Mouse (Mus musculus) testis, adult 2 months (tissue): ENCODE results near the gene Fbxo2. TPM values are rescaled to one million over a fixed set of nuclear protein-coding genes. Genes with fewer than 3 reads are reported as not detected.

Experiments used
- H3K27ac ChIP-seq: fragments of 200-500 bp; 2 replicates; pipeline ENCODE4 v1.5.1; 2012; ENCODE audit warnings: low read depth, low read length; ENCODE audit not compliant: control insufficient read depth, insufficient read depth
- H3K27me3 ChIP-seq: fragments of 200-500 bp; 2 replicates; pipeline ENCODE4 v1.6.1; 2012; ENCODE audit warnings: mild to moderate bottlenecking, low read length, moderate library complexity; ENCODE audit not compliant: control insufficient read depth, insufficient read depth
- H3K36me3 ChIP-seq: fragments of 200-500 bp; 2 replicates; pipeline ENCODE4 v1.6.1; 2012; ENCODE audit warnings: mild to moderate bottlenecking, low read length; ENCODE audit not compliant: control insufficient read depth, insufficient read depth
- H3K4me1 ChIP-seq: fragments of 200-500 bp; 2 replicates; pipeline ENCODE4 v1.6.1; 2012; ENCODE audit warnings: low read length; ENCODE audit not compliant: control insufficient read depth, insufficient read depth
- H3K4me3 ChIP-seq: fragments of 200-500 bp; 2 replicates; pipeline ENCODE4 v1.5.1; 2012; ENCODE audit warnings: low read depth, mild to moderate bottlenecking, low read length, moderate library complexity, mixed read lengths; ENCODE audit not compliant: control insufficient read depth
- CTCF ChIP-seq: fragments of 200-500 bp; IDR thresholded peaks from 2 replicates; pipeline ENCODE4 v1.5.1; 2012; ENCODE audit warnings: low read depth, mild to moderate bottlenecking, inconsistent platforms, low read length, moderate library complexity; ENCODE audit not compliant: control insufficient read depth, insufficient read depth, insufficient replicate concordance
- POLR2A ChIP-seq: fragments of 200-500 bp; IDR thresholded peaks from 2 replicates; pipeline ENCODE4 v1.6.1; 2012; ENCODE audit warnings: low read depth, mild to moderate bottlenecking, inconsistent platforms, low read length, moderate library complexity; ENCODE audit not compliant: control insufficient read depth
- polyA plus RNA-seq: library from polyadenylated mRNA; depleted of rRNA; stranded (reverse); fragments of >200 nt; gene quantifications from 2 replicates; pipeline ENCODE4 v1.2.3, GENCODE M21; 2012

The Fbxo2 gene
- polyA plus RNA-seq, 1 experiment = 41.2 TPM

GRCm38 (mm10) chr4:148158436-148159348, 1.7 kb upstream of the Fbxo2 start:
- H3K27ac ChIP-seq = peak overlapping the region; percentile 82
- peaks cover 17% of the 10 kb centered on the region for H3K4me1 ChIP-seq
- H3K4me3 ChIP-seq = peak overlapping the region; percentile 90
- no peaks in the 10 kb centered on the region for H3K27me3 ChIP-seq
- H3K36me3 ChIP-seq = no peaks in the 10 kb centered on the region
- TF ChIP-seq CTCF (no peak), POLR2A (peak; percentile 58)

- peak overlapping the region; percentile 89 for H3K27ac ChIP-seq
- H3K4me1 ChIP-seq = peaks cover 20% of the 10 kb centered on the region
- H3K4me3 ChIP-seq = peak overlapping the region; percentile 93
- no peaks in the 10 kb centered on the region for H3K27me3 ChIP-seq
- TF ChIP-seq CTCF (no peak), POLR2A (peak; percentile 48)
- H3K36me3 ChIP-seq = no peaks in the 10 kb centered on the region
Observed at GRCm38 (mm10) chr4:148159544-148160435, 631 bp upstream of the Fbxo2 start.

GRCm38 (mm10) chr4:148164002-148164439, 3.6 kb downstream of the Fbxo2 start:
- peak overlapping the region; percentile 75 for H3K4me3 ChIP-seq
- H3K27ac ChIP-seq = no peak overlapping the region
- H3K4me1 ChIP-seq = peaks cover 17% of the 10 kb centered on the region
- TF ChIP-seq POLR2A (no peak), CTCF (peak; percentile 46; the same call in 1 of the 2 replicates)
- no peaks in the 10 kb centered on the region for H3K36me3 ChIP-seq
- no peaks in the 10 kb centered on the region for H3K27me3 ChIP-seq

- TF ChIP-seq CTCF (no peak), POLR2A (no peak)
- Histone ChIP-seq H3K36me3 (no peaks in the 10 kb centered on the region), H3K27ac (no peak overlapping the region), H3K4me3 (peak overlapping the region; percentile 75), H3K27me3 (no peaks in the 10 kb centered on the region), H3K4me1 (peaks cover 16% of the 10 kb centered on the region)
Observed at GRCm38 (mm10) chr4:148164461-148164860, 4.0 kb downstream of the Fbxo2 start.

- no peak for TF ChIP-seq CTCF
- TF ChIP-seq POLR2A = no peak
- H3K4me3 ChIP-seq = peak overlapping the region; percentile 39
- peaks cover 13% of the 10 kb centered on the region for H3K4me1 ChIP-seq
- H3K27me3 ChIP-seq = no peaks in the 10 kb centered on the region
- H3K27ac ChIP-seq = no peak overlapping the region
- H3K36me3 ChIP-seq = no peaks in the 10 kb centered on the region
Observed at GRCm38 (mm10) chr4:148165551-148165950, 5.1 kb downstream of the Fbxo2 start.

GRCm38 (mm10) chr4:148166431-148166830, 6.0 kb downstream of the Fbxo2 start:
- H3K27me3 ChIP-seq = no peaks in the 10 kb centered on the region
- H3K4me1 ChIP-seq = peaks cover 7% of the 10 kb centered on the region
- peak overlapping the region; percentile 39 for H3K4me3 ChIP-seq
- TF ChIP-seq CTCF = no peak
- H3K27ac ChIP-seq = no peak overlapping the region
- H3K36me3 ChIP-seq = no peaks in the 10 kb centered on the region

- H3K4me3 ChIP-seq = peak overlapping the region; percentile 27
Observed at GRCm38 (mm10) chr4:148166986-148167385, 6.6 kb downstream of the Fbxo2 start.

More at GRCm38 (mm10) chr4:148166986-148167385, 6.6 kb downstream of the Fbxo2 start:
- H3K27me3 ChIP-seq = no peaks in the 10 kb centered on the region
- no peak overlapping the region for H3K27ac ChIP-seq
- TF ChIP-seq CTCF = peak; percentile 59; the same call in 1 of the 2 replicates
- no peak for TF ChIP-seq POLR2A
- peaks cover 7% of the 10 kb centered on the region for H3K4me1 ChIP-seq
- no peaks in the 10 kb centered on the region for H3K36me3 ChIP-seq
